Mouse (Mus musculus) MEL (cell line): ENCODE measurements around the gene Stap1. TPM values are rescaled to one million over a fixed set of nuclear protein-coding genes. Genes with fewer than 3 reads are reported as not detected.

Source experiments
- DNase-seq: peaks from one replicate; pipeline ENCODE4 v3.0.0; 2011; ENCODE audit warnings: low read depth, low spot score
- H3K27ac ChIP-seq: 2 replicates; pipeline ENCODE4 v1.5.1; 2012; ENCODE audit warnings: low read depth, mild to moderate bottlenecking, control low read depth, low read length, moderate library complexity; ENCODE audit not compliant: control insufficient read depth
- H3K27me3 ChIP-seq, 2 experiments: fragments of 150-350 bp in 1 of 2; sonication (generic) in 1 of 2; 2 replicates each; pipeline ENCODE4 v1.6.1; 2012; ENCODE audit warnings: low read length in 2 of 2, mild to moderate bottlenecking in 2 of 2, improper control_type of control experiment in 1 of 2, moderate library complexity in 1 of 2; ENCODE audit not compliant: insufficient read depth in 2 of 2, control insufficient read depth in 1 of 2
- H3K36me3 ChIP-seq, 2 experiments: 2 replicates each; pipeline ENCODE4 v1.6.1; 2012 to 2014; ENCODE audit warnings: low read length in 2 of 2, improper control_type of control experiment in 1 of 2, inconsistent platforms in 1 of 2, mild to moderate bottlenecking in 1 of 2; ENCODE audit not compliant: insufficient read depth in 2 of 2, control insufficient read depth in 1 of 2
- H3K4me1 ChIP-seq, 2 experiments: fragments of 150-350 bp in 1 of 2; sonication (generic) in 1 of 2; 2 replicates each; pipeline ENCODE4 v1.6.1; 2012; ENCODE audit warnings: low read length in 2 of 2, improper control_type of control experiment in 1 of 2, mild to moderate bottlenecking in 1 of 2; ENCODE audit not compliant: insufficient read depth in 2 of 2, control insufficient read depth in 1 of 2
- H3K4me3 ChIP-seq, 2 experiments: fragments of 150-350 bp in 1 of 2; sonication (generic) in 1 of 2; 2 replicates each; pipeline ENCODE4 v1.5.1; 2012; ENCODE audit warnings: low read depth in 2 of 2, low read length in 2 of 2, mild to moderate bottlenecking in 2 of 2, moderate library complexity in 2 of 2, control low read depth in 1 of 2, improper control_type of control experiment in 1 of 2; ENCODE audit not compliant: control insufficient read depth in 1 of 2, insufficient read depth in 1 of 2
- H3K79me2 ChIP-seq: 2 replicates; pipeline ENCODE4 v1.6.1; 2012; ENCODE audit warnings: mild to moderate bottlenecking, low read length, moderate library complexity; ENCODE audit not compliant: control insufficient read depth, poor library complexity, insufficient read depth
- H3K9ac ChIP-seq: 2 replicates; pipeline ENCODE4 v1.6.1; 2012; ENCODE audit warnings: low read depth, mild to moderate bottlenecking, control low read depth, low read length, moderate library complexity; ENCODE audit not compliant: control insufficient read depth, poor library complexity, severe bottlenecking
- H3K9me3 ChIP-seq: fragments of 150-350 bp; sonication (generic); replicated peaks from 2 replicates; pipeline ENCODE4 v1.6.1; 2012; ENCODE audit warnings: mild to moderate bottlenecking, low read length, improper control_type of control experiment, moderate library complexity; ENCODE audit not compliant: insufficient read depth
- CHD2 ChIP-seq: IDR thresholded peaks from 2 replicates; pipeline ENCODE4 v1.6.1; 2011; ENCODE audit warnings: low read length, improper control_type of control experiment
- CTCF ChIP-seq, 3 experiments: IDR thresholded peaks in 2 of 3; conservative IDR thresholded peaks in 1 of 3; 2 replicates each; pipeline ENCODE4 v1.5.1; 2011 to 2012; ENCODE audit warnings: low read length in 3 of 3, low read depth in 2 of 3, mild to moderate bottlenecking in 2 of 3, improper control_type of control experiment in 1 of 3, inconsistent platforms in 1 of 3, mixed read lengths in 1 of 3, moderate library complexity in 1 of 3; ENCODE audit not compliant: control insufficient read depth in 1 of 3, insufficient read depth in 1 of 3, poor library complexity in 1 of 3, severe bottlenecking in 1 of 3
- ELF1 ChIP-seq: IDR thresholded peaks from 2 replicates; pipeline ENCODE4 v1.6.1; 2014; ENCODE audit warnings: low read depth, mild to moderate bottlenecking, inconsistent platforms, low read length, improper control_type of control experiment, moderate library complexity
- HCFC1 ChIP-seq: IDR thresholded peaks from 2 replicates; pipeline ENCODE4 v1.6.1; 2012; ENCODE audit warnings: low read depth, mild to moderate bottlenecking, inconsistent platforms, low read length, improper control_type of control experiment, moderate library complexity
- JUND ChIP-seq: IDR thresholded peaks from 2 replicates; pipeline ENCODE4 v1.6.1; 2011; ENCODE audit warnings: low read depth, mild to moderate bottlenecking, improper control_type of control experiment, low read length
- MAX ChIP-seq: IDR thresholded peaks from 2 replicates; pipeline ENCODE4 v1.6.1; 2011; ENCODE audit warnings: low read length, improper control_type of control experiment
- MEF2A ChIP-seq: IDR thresholded peaks from 2 replicates; pipeline ENCODE4 v1.6.1; 2014; ENCODE audit warnings: low read depth, mild to moderate bottlenecking, inconsistent platforms, low read length, improper control_type of control experiment; ENCODE audit not compliant: poor library complexity, insufficient replicate concordance, severe bottlenecking; ENCODE audit errors: extremely low read depth
- MYC ChIP-seq: IDR thresholded peaks from 2 replicates; pipeline ENCODE4 v1.6.1; 2011; ENCODE audit warnings: low read depth, mild to moderate bottlenecking, low read length, improper control_type of control experiment, moderate library complexity
- NRF1 ChIP-seq: IDR thresholded peaks from 2 replicates; pipeline ENCODE4 v1.6.1; 2014; ENCODE audit warnings: low read depth, mild to moderate bottlenecking, inconsistent platforms, low read length, improper control_type of control experiment, moderate library complexity; ENCODE audit not compliant: poor library complexity, insufficient read depth, severe bottlenecking
- POLR2AphosphoS2 ChIP-seq: IDR thresholded peaks from 2 replicates; pipeline ENCODE4 v1.6.1; 2011; ENCODE audit warnings: low read length, improper control_type of control experiment
- TAL1 ChIP-seq: IDR thresholded peaks from 2 replicates; pipeline ENCODE4 v1.6.1; 2012; ENCODE audit warnings: mild to moderate bottlenecking, inconsistent platforms, low read length, moderate library complexity, mixed read lengths
- USF2 ChIP-seq, 2 experiments: IDR thresholded peaks; 2 replicates each; pipeline ENCODE4 v1.6.1; 2011 to 2012; ENCODE audit warnings: improper control_type of control experiment in 2 of 2, low read length in 2 of 2, borderline replicate concordance in 1 of 2, inconsistent platforms in 1 of 2, low read depth in 1 of 2, mild to moderate bottlenecking in 1 of 2; ENCODE audit not compliant: insufficient read depth in 1 of 2
- ZC3H11A ChIP-seq: IDR thresholded peaks from 2 replicates; pipeline ENCODE4 v1.6.1; 2012; ENCODE audit warnings: low read depth, mild to moderate bottlenecking, inconsistent platforms, low read length, improper control_type of control experiment
- polyA plus RNA-seq, 2 experiments: library from polyadenylated mRNA; stranded (reverse) in 1 of 2; unstranded in 1 of 2; fragments of >175 nt in 1 of 2; fragments of >200 nt in 1 of 2; gene quantifications; 2 replicates each; pipeline versions ENCODE4 v1.2.1 to v1.2.4; 2012; ENCODE audit warnings: low replicate concordance in 2 of 2, low read depth in 1 of 2; ENCODE audit not compliant: insufficient read length in 2 of 2, insufficient read depth in 1 of 2, missing spikeins in 1 of 2
- total RNA-seq: library from RNA; depleted of rRNA; stranded (reverse); fragments of 300-350 nt; gene quantifications from 2 replicates; pipeline ENCODE4 v1.2.3, GENCODE M21; 2012

Gene Stap1
- total and polyA plus RNA-seq, 3 experiments, result 0.03 TPM; not detected in 2

DNA sequence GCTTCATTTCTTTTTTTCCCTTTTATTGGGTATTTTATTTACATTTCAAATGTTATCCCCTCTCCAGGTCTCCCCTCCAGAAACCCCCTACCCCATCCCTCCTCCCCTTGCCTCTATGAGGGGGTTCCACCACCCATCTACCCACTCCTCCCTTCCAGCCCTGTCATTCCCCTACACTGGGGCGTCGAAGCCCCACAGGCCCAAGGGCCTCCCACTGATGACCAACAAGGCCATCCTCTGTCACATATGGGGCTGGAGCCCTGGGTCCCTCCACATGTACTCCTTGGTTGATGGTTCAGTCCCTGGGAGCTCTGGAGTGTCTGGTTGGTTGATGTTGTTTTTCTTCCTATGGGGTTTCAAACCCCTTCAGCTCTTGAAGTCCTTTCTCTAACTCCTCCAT is 30.6 kb downstream of the Stap1 start:
- H3K36me3 ChIP-seq, result no peaks in the 10 kb centered on the region
- H3K9me3 ChIP-seq, result no peaks in the 10 kb centered on the region
- H3K27ac ChIP-seq, result no peak overlapping the region
- no peak overlapping the region for H3K4me3 ChIP-seq
- H3K9ac ChIP-seq, result no peak overlapping the region
- H3K4me1 ChIP-seq, result no peaks in the 10 kb centered on the region
- TF ChIP-seq MYC (no peak), ZC3H11A (no peak), TAL1 (no peak), USF2 (IDR thresholded peaks at IDR 0.05; ENCODE audit: borderline replicate concordance in 1 of 2, insufficient read depth in 1 of 2, low read depth in 1 of 2, low read length in 2 of 2) (no peak), JUND (no peak)
- no peak for DNase-seq
- H3K27me3 ChIP-seq, result no peaks in the 10 kb centered on the region
- no peaks in the 10 kb centered on the region for H3K79me2 ChIP-seq

DNA sequence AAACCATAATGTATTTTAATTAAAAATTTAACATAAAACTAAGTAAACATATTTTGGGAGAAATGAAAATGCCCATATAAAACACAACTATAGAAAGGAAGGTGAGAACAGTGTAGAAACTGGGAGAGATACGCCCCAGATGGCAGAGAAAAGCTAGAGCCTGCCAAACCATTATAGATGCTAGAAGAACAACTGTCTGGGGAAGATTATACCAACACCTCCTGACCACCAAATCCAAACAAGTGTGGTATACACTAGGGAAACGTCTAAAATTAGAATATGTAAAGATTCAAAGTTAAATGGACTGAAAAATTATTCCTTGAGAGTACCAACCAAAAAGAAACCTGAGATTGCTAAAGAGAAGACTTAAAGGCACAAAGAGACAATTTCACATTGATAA is 35.1 kb downstream of the Stap1 start:
- Histone ChIP-seq H3K27ac (no peak overlapping the region), H3K9ac (no peak overlapping the region), H3K4me1 (no peaks in the 10 kb centered on the region), H3K79me2 (no peaks in the 10 kb centered on the region), H3K36me3 (no peaks in the 10 kb centered on the region), H3K9me3 (no peaks in the 10 kb centered on the region)
- no peak for DNase-seq
- TF ChIP-seq NRF1 (no peak), MAX (no peak), ELF1 (no peak), CTCF (IDR thresholded peaks at IDR 0.05 in 2 of 3, conservative IDR thresholded peaks at IDR 0.05 in 1 of 3; ENCODE audit: control insufficient read depth in 1 of 3, insufficient read depth in 1 of 3, low read depth in 2 of 3, low read length in 3 of 3, poor library complexity in 1 of 3, severe bottlenecking in 1 of 3) (no peak), HCFC1 (no peak), CHD2 (no peak), MEF2A (no peak)
- TF ChIP-seq, all 39 proteins: peak for 0
- Histone ChIP-seq H3K4me3 (no peak overlapping the region), H3K27me3 (no peaks in the 10 kb centered on the region)

DNA sequence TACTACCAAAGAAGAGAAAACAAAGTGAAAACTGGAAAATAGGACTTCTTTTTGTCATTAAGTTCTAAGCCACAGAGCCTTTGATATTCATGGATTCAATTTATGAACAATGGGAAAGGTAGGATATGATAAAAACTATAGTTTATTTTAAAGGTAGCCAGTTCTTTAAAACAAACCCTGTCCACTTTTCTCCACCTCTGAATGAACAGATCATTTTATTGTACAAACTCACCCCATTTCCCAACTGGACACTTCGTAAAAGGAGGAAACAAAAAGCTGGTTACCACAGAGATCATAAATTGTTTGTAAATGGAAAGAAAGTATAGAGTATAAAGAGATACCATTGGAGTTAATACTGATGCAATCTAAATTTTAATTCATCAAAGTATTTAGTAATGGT is 39.5 kb downstream of the Stap1 start:
- no peaks in the 10 kb centered on the region for H3K9me3 ChIP-seq
- no peak for TF ChIP-seq POLR2AphosphoS2
- H3K79me2 ChIP-seq, result no peaks in the 10 kb centered on the region
- H3K36me3 ChIP-seq, result peaks cover 3% of the 10 kb centered on the region in 2 experiments; a peak in 3 of 4 replicates
- no peak for DNase-seq
- no peak overlapping the region for H3K4me3 ChIP-seq
- H3K4me1 ChIP-seq, result no peaks in the 10 kb centered on the region
- no peaks in the 10 kb centered on the region for H3K27me3 ChIP-seq
- H3K27ac ChIP-seq, result no peak overlapping the region
- H3K9ac ChIP-seq, result no peak overlapping the region
